Mouse (Mus musculus) limb, embryonic 11.5 days (tissue): ENCODE measurements at regions not wholly inside any gene's neighbourhood (a gene's known extent, or its start where the extent isn't known, plus 50 kb on each side); places are given as distances from the start of the nearest gene placed in this dataset.

Experiments
- ATAC-seq: fragments of 200-750 bp; cut with Nextera tagmentation; 2 replicates; pipeline ENCODE4 v1.8.0; 2017; ENCODE audit warnings: low read depth; ENCODE audit not compliant: insufficient number of reproducible peaks, low FRiP score, low TSS enrichment
- DNase-seq: peaks from one replicate; pipeline ENCODE4 v3.0.0-alpha.2; 2015; ENCODE audit warnings: low spot score
- H3K27ac ChIP-seq: fragments of 300-500 bp; sonication (generic); replicated peaks from 2 replicates; pipeline ENCODE4 v1.5.1; 2014; ENCODE audit warnings: low read depth, mild to moderate bottlenecking, low read length
- H3K27me3 ChIP-seq: fragments of 300-500 bp; sonication (generic); 2 replicates; pipeline ENCODE4 v1.6.1; 2014; ENCODE audit warnings: mild to moderate bottlenecking, low read length, mixed read lengths; ENCODE audit not compliant: control insufficient read depth, insufficient read depth
- H3K36me3 ChIP-seq: fragments of 300-500 bp; sonication (generic); 2 replicates; pipeline ENCODE4 v1.6.1; 2014; ENCODE audit warnings: mild to moderate bottlenecking, low read length, moderate library complexity, mixed read lengths; ENCODE audit not compliant: control insufficient read depth, insufficient read depth
- H3K4me1 ChIP-seq: fragments of 300-500 bp; sonication (generic); 2 replicates; pipeline ENCODE4 v1.6.1; 2014; ENCODE audit warnings: low read length, mixed read lengths; ENCODE audit not compliant: control insufficient read depth, insufficient read depth
- H3K4me2 ChIP-seq: fragments of 300-500 bp; sonication (generic); 2 replicates; pipeline ENCODE4 v1.6.1; 2014; ENCODE audit warnings: low read depth, mild to moderate bottlenecking, moderate library complexity; ENCODE audit not compliant: severe bottlenecking
- H3K4me3 ChIP-seq: fragments of 300-500 bp; sonication (generic); 2 replicates; pipeline ENCODE4 v1.5.1; 2014; ENCODE audit warnings: low read depth, low read length
- H3K9ac ChIP-seq: fragments of 300-500 bp; sonication (generic); 2 replicates; pipeline ENCODE4 v1.6.1; 2014; ENCODE audit warnings: mild to moderate bottlenecking, low read length
- H3K9me3 ChIP-seq: fragments of 300-500 bp; sonication (generic); 2 replicates; pipeline ENCODE4 v1.6.1; 2016; ENCODE audit warnings: low read length; ENCODE audit not compliant: control insufficient read depth
- WGBS: fragments of 180-500 bp; shearing (Covaris S2); extraction: QIAGEN DNeasy Blood & Tissue Kit; methylation state at CpG from one replicate; pipeline ENCODE4 v1.1.7; 2014; 5-methylcytosine and 5-hydroxymethylcytosine counted together

DNA sequence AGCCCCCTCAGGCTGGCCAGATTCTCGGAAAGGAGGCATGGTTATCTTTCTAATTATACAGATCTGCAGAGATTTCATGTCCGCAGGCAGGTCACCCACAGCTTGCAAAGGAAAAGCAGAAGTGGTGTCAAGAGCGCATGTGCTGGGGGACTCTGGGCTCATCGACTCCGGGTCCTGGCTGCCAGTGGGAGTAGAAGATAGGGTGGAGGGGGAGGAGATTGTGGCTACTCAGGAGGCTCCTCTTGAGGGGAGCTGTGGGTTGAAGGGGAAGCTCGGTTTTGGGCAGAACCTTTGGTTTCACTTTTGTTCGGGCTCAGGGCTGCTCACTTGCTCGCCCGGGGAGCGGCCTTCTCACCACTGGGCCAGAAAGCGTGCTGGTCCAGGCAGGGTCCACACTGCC is 2099.9 kb downstream of the A830018L16Rik start:
- Histone ChIP-seq H3K9ac (no peak overlapping the region), H3K4me3 (no peak overlapping the region), H3K27ac (no peak overlapping the region), H3K27me3 (no peaks in the 10 kb centered on the region), H3K36me3 (no peaks in the 10 kb centered on the region), H3K4me2 (no peak overlapping the region), H3K9me3 (no peaks in the 10 kb centered on the region), H3K4me1 (no peaks in the 10 kb centered on the region)
- no peak for ATAC-seq
- WGBS = 94% methylated on average over 11 of the region's 11 CpGs
- no peak for DNase-seq
